Mouse (Mus musculus): ENCODE data around the gene Cmas. TPM values are rescaled to one million over a fixed set of nuclear protein-coding genes. Genes with fewer than 3 reads are reported as not detected.

Cmas gene
- 117 and 126 TPM in 2 replicates for polyA plus RNA-seq (2014; fragmentation: Nextera tagmentation; extraction: Ambion mirVana)

GRCm38 (mm10) chr6:142756507-142757333 lies at the start of gene Cmas:
TSS of gene Cmas (plus strand) at chr6:142756686.
- Histone ChIP-seq H3K36me3 (ENCODE audit: control insufficient read depth, insufficient read depth, low read length) (peaks cover 3% of the 10 kb centered on the region; the same call in 1 of the 2 replicates), H3K9me3 (replicated peaks; ENCODE audit: control insufficient read depth, low read length) (no peaks in the 10 kb centered on the region), H3K4me3 (ENCODE audit: low read depth, low read length) (peak within 1 kb of the TSS; percentile 83), H3K4me1 (ENCODE audit: control insufficient read depth, insufficient read depth, low read length) (peaks cover 11% of the 10 kb centered on the region; the same call in 1 of the 2 replicates), H3K4me2 (peak within 1 kb of the TSS; percentile 72), H3K27ac (ENCODE audit: low read depth, low read length) (peak within 1 kb of the TSS; percentile 89), H3K9ac (ENCODE audit: low read depth, low read length) (peak within 1 kb of the TSS; percentile 88), H3K27me3 (ENCODE audit: control insufficient read depth, insufficient read depth, low read length) (no peaks in the 10 kb centered on the region)
- ATAC-seq (replicated peaks; ENCODE audit: insufficient number of reproducible peaks, low FRiP score, low TSS enrichment), result peak; percentile 92
- 2% methylated on average over 58 of the region's 68 CpGs for WGBS (ENCODE audit: insufficient replicate concordance)

- peaks cover 17% of the 10 kb centered on the region for H3K4me1 ChIP-seq (ENCODE audit: control insufficient read depth, insufficient read depth, low read length)
- no peaks in the 10 kb centered on the region for H3K36me3 ChIP-seq (ENCODE audit: control insufficient read depth, insufficient read depth, low read length)
- WGBS (ENCODE audit: insufficient replicate concordance), result 79% methylated on average over 3 of the region's 3 CpGs
- no peak overlapping the region for H3K9ac ChIP-seq (ENCODE audit: low read depth, low read length)
- H3K9me3 ChIP-seq (replicated peaks; ENCODE audit: control insufficient read depth, low read length), result peaks cover 3% of the 10 kb centered on the region; the same call in 1 of the 2 replicates
- no peak overlapping the region for H3K4me2 ChIP-seq
- H3K27ac ChIP-seq (ENCODE audit: low read depth, low read length), result no peak overlapping the region
- H3K27me3 ChIP-seq (ENCODE audit: control insufficient read depth, insufficient read depth, low read length), result no peaks in the 10 kb centered on the region
- no peak for ATAC-seq (replicated peaks; ENCODE audit: insufficient number of reproducible peaks, low FRiP score, low TSS enrichment)
- H3K4me3 ChIP-seq (ENCODE audit: low read depth, low read length), result no peak overlapping the region
These were observed 49.8 kb upstream of the Cmas start for GRCm38 (mm10) chr6:142706688-142707087.

GRCm38 (mm10) chr6:142708369-142708768 lies 48.1 kb upstream of the Cmas start:
- no peak overlapping the region for H3K27ac ChIP-seq (ENCODE audit: low read depth, low read length)
- WGBS (ENCODE audit: insufficient replicate concordance), result 69% methylated on average over 6 of the region's 6 CpGs
- peaks cover 14% of the 10 kb centered on the region for H3K4me1 ChIP-seq (ENCODE audit: control insufficient read depth, insufficient read depth, low read length)
- H3K4me2 ChIP-seq, result no peak overlapping the region
- no peaks in the 10 kb centered on the region for H3K27me3 ChIP-seq (ENCODE audit: control insufficient read depth, insufficient read depth, low read length)
- H3K9me3 ChIP-seq (replicated peaks; ENCODE audit: control insufficient read depth, low read length), result peaks cover 3% of the 10 kb centered on the region; the same call in 1 of the 2 replicates
- no peak for ATAC-seq (replicated peaks; ENCODE audit: insufficient number of reproducible peaks, low FRiP score, low TSS enrichment)
- H3K36me3 ChIP-seq (ENCODE audit: control insufficient read depth, insufficient read depth, low read length), result no peaks in the 10 kb centered on the region
- H3K9ac ChIP-seq (ENCODE audit: low read depth, low read length), result no peak overlapping the region
- H3K4me3 ChIP-seq (ENCODE audit: low read depth, low read length), result no peak overlapping the region

GRCm38 (mm10) chr6:142710690-142711089 lies 45.8 kb upstream of the Cmas start:
- Histone ChIP-seq H3K4me3 (ENCODE audit: low read depth, low read length) (no peak overlapping the region), H3K36me3 (ENCODE audit: control insufficient read depth, insufficient read depth, low read length) (no peaks in the 10 kb centered on the region), H3K27ac (ENCODE audit: low read depth, low read length) (no peak overlapping the region), H3K4me1 (ENCODE audit: control insufficient read depth, insufficient read depth, low read length) (peaks cover 10% of the 10 kb centered on the region; the same call in 1 of the 2 replicates), H3K9ac (ENCODE audit: low read depth, low read length) (no peak overlapping the region), H3K9me3 (replicated peaks; ENCODE audit: control insufficient read depth, low read length) (peaks cover 3% of the 10 kb centered on the region; the same call in 1 of the 2 replicates), H3K27me3 (ENCODE audit: control insufficient read depth, insufficient read depth, low read length) (no peaks in the 10 kb centered on the region), H3K4me2 (no peak overlapping the region)
- 76% methylated on average over 6 of the region's 6 CpGs for WGBS (ENCODE audit: insufficient replicate concordance)
- ATAC-seq (replicated peaks; ENCODE audit: insufficient number of reproducible peaks, low FRiP score, low TSS enrichment), result no peak

- WGBS (ENCODE audit: insufficient replicate concordance), result 57% methylated on average over 4 of the region's 4 CpGs
These were observed 45.4 kb upstream of the Cmas start for GRCm38 (mm10) chr6:142711106-142711505.

GRCm38 (mm10) chr6:142715026-142715425 lies 41.5 kb upstream of the Cmas start:
- no peaks in the 10 kb centered on the region for H3K36me3 ChIP-seq (ENCODE audit: control insufficient read depth, insufficient read depth, low read length)
- H3K27me3 ChIP-seq (ENCODE audit: control insufficient read depth, insufficient read depth, low read length), result no peaks in the 10 kb centered on the region
- 0 out of 2 replicates have a peak, but pooled peaks cover 3% of the 10 kb centered on the region for H3K4me1 ChIP-seq (ENCODE audit: control insufficient read depth, insufficient read depth, low read length)
- ATAC-seq (replicated peaks; ENCODE audit: insufficient number of reproducible peaks, low FRiP score, low TSS enrichment), result no peak
- 59% methylated on average over 8 of the region's 8 CpGs for WGBS (ENCODE audit: insufficient replicate concordance)
- H3K9me3 ChIP-seq (replicated peaks; ENCODE audit: control insufficient read depth, low read length), result peaks cover 3% of the 10 kb centered on the region; the same call in 1 of the 2 replicates
- H3K27ac ChIP-seq (ENCODE audit: low read depth, low read length), result no peak overlapping the region
- no peak overlapping the region for H3K9ac ChIP-seq (ENCODE audit: low read depth, low read length)
- H3K4me2 ChIP-seq, result no peak overlapping the region
- H3K4me3 ChIP-seq (ENCODE audit: low read depth, low read length), result no peak overlapping the region

More at GRCm38 (mm10) chr6:142711106-142711505, 45.4 kb upstream of the Cmas start:
- H3K27me3 ChIP-seq (ENCODE audit: control insufficient read depth, insufficient read depth, low read length), result no peaks in the 10 kb centered on the region
- H3K4me1 ChIP-seq (ENCODE audit: control insufficient read depth, insufficient read depth, low read length), result peaks cover 10% of the 10 kb centered on the region; the same call in 1 of the 2 replicates
- H3K4me2 ChIP-seq, result no peak overlapping the region; the same call in 1 of the 2 replicates
- H3K9ac ChIP-seq (ENCODE audit: low read depth, low read length), result no peak overlapping the region
- no peak overlapping the region for H3K27ac ChIP-seq (ENCODE audit: low read depth, low read length)
- peaks cover 3% of the 10 kb centered on the region; the same call in 1 of the 2 replicates for H3K9me3 ChIP-seq (replicated peaks; ENCODE audit: control insufficient read depth, low read length)
- no peak overlapping the region for H3K4me3 ChIP-seq (ENCODE audit: low read depth, low read length)
- ATAC-seq (replicated peaks; ENCODE audit: insufficient number of reproducible peaks, low FRiP score, low TSS enrichment), result no peak
- H3K36me3 ChIP-seq (ENCODE audit: control insufficient read depth, insufficient read depth, low read length), result no peaks in the 10 kb centered on the region

GRCm38 (mm10) chr6:142717186-142717585 lies 39.3 kb upstream of the Cmas start:
- Histone ChIP-seq H3K36me3 (ENCODE audit: control insufficient read depth, insufficient read depth, low read length) (no peaks in the 10 kb centered on the region), H3K4me3 (ENCODE audit: low read depth, low read length) (no peak overlapping the region), H3K27ac (ENCODE audit: low read depth, low read length) (no peak overlapping the region), H3K4me2 (no peak overlapping the region), H3K4me1 (ENCODE audit: control insufficient read depth, insufficient read depth, low read length) (no peaks in the 10 kb centered on the region), H3K9me3 (replicated peaks; ENCODE audit: control insufficient read depth, low read length) (peaks cover 3% of the 10 kb centered on the region; the same call in 1 of the 2 replicates), H3K9ac (ENCODE audit: low read depth, low read length) (no peak overlapping the region), H3K27me3 (ENCODE audit: control insufficient read depth, insufficient read depth, low read length) (no peaks in the 10 kb centered on the region)
- no peak for ATAC-seq (replicated peaks; ENCODE audit: insufficient number of reproducible peaks, low FRiP score, low TSS enrichment)
- WGBS (ENCODE audit: insufficient replicate concordance), result 78% methylated on average over 4 of the region's 4 CpGs

GRCm38 (mm10) chr6:142718167-142718566 lies 38.3 kb upstream of the Cmas start:
- no peak overlapping the region for H3K27ac ChIP-seq (ENCODE audit: low read depth, low read length)
- no peak overlapping the region for H3K4me2 ChIP-seq
- no peaks in the 10 kb centered on the region for H3K27me3 ChIP-seq (ENCODE audit: control insufficient read depth, insufficient read depth, low read length)
- ATAC-seq (replicated peaks; ENCODE audit: insufficient number of reproducible peaks, low FRiP score, low TSS enrichment), result no peak; the same call in 1 of the 2 replicates
- no peaks in the 10 kb centered on the region for H3K36me3 ChIP-seq (ENCODE audit: control insufficient read depth, insufficient read depth, low read length)
- H3K9me3 ChIP-seq (replicated peaks; ENCODE audit: control insufficient read depth, low read length), result peaks cover 5% of the 10 kb centered on the region
- H3K4me1 ChIP-seq (ENCODE audit: control insufficient read depth, insufficient read depth, low read length), result no peaks in the 10 kb centered on the region
- no peak overlapping the region for H3K4me3 ChIP-seq (ENCODE audit: low read depth, low read length)
- no peak overlapping the region for H3K9ac ChIP-seq (ENCODE audit: low read depth, low read length)
- 69% methylated on average over 7 of the region's 7 CpGs for whole genome bisulfite sequencing (ENCODE audit: insufficient replicate concordance)

Measured in heart, embryonic 11.5 days (tissue).